Mouse (Mus musculus): ENCODE results near the gene Cycs. TPM values are rescaled to one million over a fixed set of nuclear protein-coding genes. Genes with fewer than 3 reads are reported as not detected.

Cycs gene
- total RNA-seq, 2 experiments from 2014 or later, result 107 to 136 TPM

GRCm38 (mm10) chr6:50549051-50549450 is 17.3 kb downstream of the Cycs start:
- no peak for ATAC-seq (replicated peaks; ENCODE audit: poor library complexity, severe bottlenecking)

- ATAC-seq (replicated peaks; ENCODE audit: poor library complexity, severe bottlenecking), result peak; percentile 96
Observed at GRCm38 (mm10) chr6:50545412-50546043, 20.8 kb downstream of the Cycs start.

GRCm38 (mm10) chr6:50542535-50542934 is 23.8 kb downstream of the Cycs start:
- peak; percentile 26 for ATAC-seq (replicated peaks; ENCODE audit: poor library complexity, severe bottlenecking)

- ATAC-seq (replicated peaks; ENCODE audit: poor library complexity, severe bottlenecking), result no peak
Observed at GRCm38 (mm10) chr6:50539641-50540040, 26.7 kb downstream of the Cycs start.

GRCm38 (mm10) chr6:50536461-50536892 is 29.9 kb downstream of the Cycs start:
- peak; percentile 94 for ATAC-seq (replicated peaks; ENCODE audit: poor library complexity, severe bottlenecking)

- no peak for ATAC-seq (replicated peaks; ENCODE audit: poor library complexity, severe bottlenecking)
Observed at GRCm38 (mm10) chr6:50535346-50535745, 31.0 kb downstream of the Cycs start.

- no peak for ATAC-seq (replicated peaks; ENCODE audit: poor library complexity, severe bottlenecking)
Observed at GRCm38 (mm10) chr6:50531920-50532319, 34.4 kb downstream of the Cycs start.

GRCm38 (mm10) chr6:50531003-50531402 is 35.3 kb downstream of the Cycs start:
- no peak for ATAC-seq (replicated peaks; ENCODE audit: poor library complexity, severe bottlenecking)

- ATAC-seq (replicated peaks; ENCODE audit: poor library complexity, severe bottlenecking), result no peak
Observed at GRCm38 (mm10) chr6:50529194-50529593, 37.1 kb downstream of the Cycs start.

GRCm38 (mm10) chr6:50527416-50527815 is 38.9 kb downstream of the Cycs start:
- no peak for ATAC-seq (replicated peaks; ENCODE audit: poor library complexity, severe bottlenecking)

GRCm38 (mm10) chr6:50526597-50527024 is 39.7 kb downstream of the Cycs start:
- peak; percentile 74 for ATAC-seq (replicated peaks; ENCODE audit: poor library complexity, severe bottlenecking)

GRCm38 (mm10) chr6:50525846-50526245 is 40.5 kb downstream of the Cycs start:
- no peak for ATAC-seq (replicated peaks; ENCODE audit: poor library complexity, severe bottlenecking)

GRCm38 (mm10) chr6:50524261-50524896 is 42.0 kb downstream of the Cycs start:
- ATAC-seq (replicated peaks; ENCODE audit: poor library complexity, severe bottlenecking), result no peak

- no peak for ATAC-seq (replicated peaks; ENCODE audit: poor library complexity, severe bottlenecking)
Observed at GRCm38 (mm10) chr6:50522772-50523171, 43.6 kb downstream of the Cycs start.

GRCm38 (mm10) chr6:50521532-50522135 is 44.7 kb downstream of the Cycs start:
- ATAC-seq (replicated peaks; ENCODE audit: poor library complexity, severe bottlenecking), result peak; percentile 74

GRCm38 (mm10) chr6:50520139-50520538 is 46.2 kb downstream of the Cycs start:
- no peak for ATAC-seq (replicated peaks; ENCODE audit: poor library complexity, severe bottlenecking)

GRCm38 (mm10) chr6:50518371-50518770 is 48.0 kb downstream of the Cycs start:
- ATAC-seq (replicated peaks; ENCODE audit: poor library complexity, severe bottlenecking), result no peak

Other genes with a start within 250 kb of the Cycs start
- 9.1 TPM in 2 replicates for gene Osbpl3, start 110.3 kb downstream of the Cycs start, total RNA-seq (2014; fragmentation: Nextera tagmentation)
- gene Osbpl3, start 110.3 kb downstream of the Cycs start, total RNA-seq (2017), result 8.9 and 9.3 TPM in 2 replicates
- 1.6 and 4.6 TPM in 2 replicates for gene 4921507P07Rik, start 30.1 kb upstream of the Cycs start, total RNA-seq (2014; fragmentation: Nextera tagmentation)
- 1.1 and 2.1 TPM in 2 replicates for gene 4921507P07Rik, start 30.1 kb upstream of the Cycs start, total RNA-seq (2017)
- not detected in 2 replicates for gene Npvf, start 87.9 kb upstream of the Cycs start, total RNA-seq (2014; fragmentation: Nextera tagmentation)
- not detected in 2 replicates for gene Npvf, start 87.9 kb upstream of the Cycs start, total RNA-seq (2017)

All from granulocyte monocyte progenitor cell, adult 5-6 weeks (primary cell).